Mouse (Mus musculus) cerebellum, adult 2 months (tissue): ENCODE measurements around the gene Plekha3. TPM values are rescaled to one million over a fixed set of nuclear protein-coding genes. Genes with fewer than 3 reads are reported as not detected.

Experiments
- DNase-seq, 2 experiments: peaks; one replicate each; pipeline ENCODE4 v3.0.0; 2021
- H3K27ac ChIP-seq: fragments of 200-500 bp; 2 replicates; pipeline ENCODE4 v1.5.1; 2012; ENCODE audit warnings: low read length, control low read depth, inconsistent platforms; ENCODE audit not compliant: insufficient read depth
- H3K27me3 ChIP-seq: fragments of 200-500 bp; 2 replicates; pipeline ENCODE4 v1.6.1; 2012; ENCODE audit warnings: inconsistent platforms, mild to moderate bottlenecking, low read length, moderate library complexity; ENCODE audit not compliant: control insufficient read depth, insufficient read depth
- H3K4me1 ChIP-seq: fragments of 200-500 bp; 2 replicates; pipeline ENCODE4 v1.6.1; 2011; ENCODE audit warnings: low read length; ENCODE audit not compliant: control insufficient read depth, insufficient read depth
- H3K4me3 ChIP-seq: fragments of 200-500 bp; replicated peaks from 2 replicates; pipeline ENCODE3; 2011; ENCODE audit warnings: mild to moderate bottlenecking, low read depth, low read length, control low read depth; ENCODE audit not compliant: insufficient read depth
- CTCF ChIP-seq: fragments of 200-500 bp; IDR thresholded peaks from 2 replicates; pipeline ENCODE4 v1.5.1; 2011; ENCODE audit warnings: low read depth, mild to moderate bottlenecking, control low read depth, low read length, moderate library complexity, borderline replicate concordance; ENCODE audit not compliant: insufficient read depth
- POLR2A ChIP-seq: fragments of 200-500 bp; IDR thresholded peaks from 2 replicates; pipeline ENCODE4 v1.6.1; 2011; ENCODE audit warnings: low read length, control low read depth, borderline replicate concordance; ENCODE audit not compliant: insufficient read depth
- WGBS: fragments of 180-500 bp; shearing (Covaris S2); methylation state at CpG from one replicate; pipeline ENCODE4 v1.1.7; 2018; 5-methylcytosine and 5-hydroxymethylcytosine counted together
- polyA plus RNA-seq: library from polyadenylated mRNA; depleted of rRNA; stranded (reverse); fragments of >200 nt; gene quantifications from 2 replicates; pipeline ENCODE4 v1.2.3, GENCODE M21; 2012; rRNA removed

The Plekha3 gene
- polyA plus RNA-seq, 1 experiment, result 36.8 TPM

DNA sequence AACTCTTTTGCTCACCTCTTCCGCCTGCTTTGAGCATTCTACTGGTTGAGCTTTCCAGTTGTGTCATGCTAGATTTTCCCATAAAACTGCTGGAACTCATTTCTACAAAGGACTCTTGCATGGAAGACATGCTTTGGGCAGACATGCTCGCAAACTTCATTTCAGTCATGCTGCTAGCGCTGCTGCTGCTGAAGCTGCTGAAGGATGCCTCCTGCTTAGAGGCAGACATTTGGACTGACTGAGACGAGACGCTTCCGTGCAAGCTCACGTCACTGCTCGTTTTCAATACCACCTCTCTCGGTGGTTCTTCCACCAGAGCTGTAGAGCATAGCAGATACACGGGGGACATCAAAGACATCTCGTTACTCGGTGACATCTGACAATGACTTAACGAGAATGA is 30.6 kb downstream of the Plekha3 start:
- Histone ChIP-seq H3K4me1 (no peaks in the 10 kb centered on the region), H3K4me3 (no peak overlapping the region), H3K27ac (no peak overlapping the region), H3K27me3 (no peaks in the 10 kb centered on the region)
- TF ChIP-seq CTCF, result no peak
- TF ChIP-seq POLR2A, result no peak
- 84% methylated on average over 13 of the region's 13 CpGs for WGBS
- DNase-seq, result no peak

DNA sequence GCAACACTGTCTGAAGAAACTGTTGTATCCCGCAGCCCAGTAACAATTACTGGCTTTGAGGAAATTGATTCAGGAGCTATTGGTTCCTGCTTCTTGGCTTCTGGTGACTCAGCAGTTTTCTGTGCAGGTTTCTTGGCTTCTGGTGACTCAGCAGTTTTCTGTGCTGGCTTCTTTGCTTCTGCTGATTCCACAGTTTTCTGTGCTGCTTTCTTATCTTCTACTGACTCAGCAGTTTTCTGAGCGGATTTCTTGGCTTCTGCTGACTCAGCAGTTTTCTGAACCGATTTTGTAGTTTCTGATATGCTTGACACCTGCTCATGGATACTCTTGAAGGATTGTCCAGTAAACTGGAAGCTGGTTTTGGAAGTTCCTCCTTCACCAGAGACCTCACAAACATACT is 33.4 kb downstream of the Plekha3 start:
- no peak for DNase-seq
- Histone ChIP-seq H3K4me1 (no peaks in the 10 kb centered on the region), H3K27ac (no peak overlapping the region), H3K27me3 (no peaks in the 10 kb centered on the region), H3K4me3 (no peak overlapping the region)
- 96% methylated on average over 3 of the region's 3 CpGs for WGBS
- TF ChIP-seq POLR2A (no peak), CTCF (no peak)

DNA sequence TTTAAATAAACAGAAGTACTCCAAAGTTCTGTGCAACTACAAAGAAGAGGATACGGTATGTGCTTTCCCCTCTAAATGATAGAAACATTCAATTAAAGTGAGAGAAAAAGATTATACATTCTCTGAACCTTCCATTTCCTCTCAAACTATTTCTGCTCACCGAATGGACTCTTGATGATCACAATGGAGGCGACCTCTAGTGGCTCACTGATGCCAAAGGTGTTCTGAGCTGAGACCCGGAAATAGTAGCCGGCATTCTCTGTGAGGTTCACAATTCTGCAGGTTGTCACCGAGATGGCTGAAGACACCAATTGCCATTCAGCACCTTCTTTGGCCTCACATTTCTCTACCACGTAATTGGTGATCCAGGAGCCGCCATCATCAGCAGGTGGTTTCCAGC is 39.9 kb downstream of the Plekha3 start:
- Histone ChIP-seq H3K4me3 (no peak overlapping the region), H3K27me3 (no peaks in the 10 kb centered on the region), H3K27ac (no peak overlapping the region), H3K4me1 (no peaks in the 10 kb centered on the region)
- no peak for DNase-seq
- 78% methylated on average over 8 of the region's 8 CpGs for WGBS
- no peak for TF ChIP-seq CTCF
- no peak for TF ChIP-seq POLR2A

DNA sequence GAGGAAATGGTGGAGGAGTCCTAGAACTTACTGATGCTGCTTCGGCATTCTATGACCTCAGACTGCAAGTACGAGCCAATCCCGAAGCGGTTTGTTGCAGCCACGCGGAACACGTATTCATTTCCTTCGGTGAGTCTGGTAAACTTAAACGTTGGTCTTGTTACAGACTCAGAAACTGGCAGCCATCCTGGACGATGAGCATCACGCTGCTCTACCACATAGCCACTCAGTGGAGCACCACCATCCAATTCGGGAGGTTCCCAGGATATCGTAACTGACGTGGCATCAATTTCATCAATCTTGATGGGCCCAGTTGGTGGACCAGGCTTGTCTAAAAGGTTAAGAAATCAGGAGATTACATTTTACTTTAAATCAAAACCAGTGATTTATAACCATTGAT is 44.6 kb downstream of the Plekha3 start:
- no peak for TF ChIP-seq POLR2A
- no peak for TF ChIP-seq CTCF
- 97% methylated on average over 14 of the region's 14 CpGs for whole genome bisulfite sequencing
- H3K27me3 ChIP-seq, result no peaks in the 10 kb centered on the region

More for the DNA sequence above, 44.6 kb downstream of the Plekha3 start:
- H3K4me3 ChIP-seq, result no peak overlapping the region
- DNase-seq, result no peak
- H3K4me1 ChIP-seq, result no peaks in the 10 kb centered on the region
- H3K27ac ChIP-seq, result no peak overlapping the region

Other genes with a start within 250 kb of the Plekha3 start
- gene Prkra, start 27.3 kb upstream of the Plekha3 start, polyA plus RNA-seq, result 33.1 and 33.3 TPM in 2 replicates
- 0.19 and 0.20 TPM in 2 replicates for gene Pjvk, start 26.8 kb upstream of the Plekha3 start, polyA plus RNA-seq
- 8.9 and 9.6 TPM in 2 replicates for gene Fkbp7, start 2.2 kb upstream of the Plekha3 start, polyA plus RNA-seq